Mouse (Mus musculus) testis, adult 2 months (tissue): ENCODE data around the gene Vegfa. TPM values are rescaled to one million over a fixed set of nuclear protein-coding genes. Genes with fewer than 3 reads are reported as not detected.

Experiments used
- H3K27ac ChIP-seq: fragments of 200-500 bp; 2 replicates; pipeline ENCODE4 v1.5.1; 2012; ENCODE audit warnings: low read depth, low read length; ENCODE audit not compliant: control insufficient read depth, insufficient read depth
- H3K27me3 ChIP-seq: fragments of 200-500 bp; 2 replicates; pipeline ENCODE4 v1.6.1; 2012; ENCODE audit warnings: mild to moderate bottlenecking, low read length, moderate library complexity; ENCODE audit not compliant: control insufficient read depth, insufficient read depth
- H3K36me3 ChIP-seq: fragments of 200-500 bp; 2 replicates; pipeline ENCODE4 v1.6.1; 2012; ENCODE audit warnings: mild to moderate bottlenecking, low read length; ENCODE audit not compliant: control insufficient read depth, insufficient read depth
- H3K4me1 ChIP-seq: fragments of 200-500 bp; 2 replicates; pipeline ENCODE4 v1.6.1; 2012; ENCODE audit warnings: low read length; ENCODE audit not compliant: control insufficient read depth, insufficient read depth
- H3K4me3 ChIP-seq: fragments of 200-500 bp; 2 replicates; pipeline ENCODE4 v1.5.1; 2012; ENCODE audit warnings: low read depth, mild to moderate bottlenecking, low read length, moderate library complexity, mixed read lengths; ENCODE audit not compliant: control insufficient read depth
- CTCF ChIP-seq: fragments of 200-500 bp; IDR thresholded peaks from 2 replicates; pipeline ENCODE4 v1.5.1; 2012; ENCODE audit warnings: low read depth, mild to moderate bottlenecking, inconsistent platforms, low read length, moderate library complexity; ENCODE audit not compliant: control insufficient read depth, insufficient read depth, insufficient replicate concordance
- POLR2A ChIP-seq: fragments of 200-500 bp; IDR thresholded peaks from 2 replicates; pipeline ENCODE4 v1.6.1; 2012; ENCODE audit warnings: low read depth, mild to moderate bottlenecking, inconsistent platforms, low read length, moderate library complexity; ENCODE audit not compliant: control insufficient read depth
- polyA plus RNA-seq: library from polyadenylated mRNA; depleted of rRNA; stranded (reverse); fragments of >200 nt; gene quantifications from 2 replicates; pipeline ENCODE4 v1.2.3, GENCODE M21; 2012

Vegfa gene
- polyA plus RNA-seq, 1 experiment: 13.2 TPM

DNA sequence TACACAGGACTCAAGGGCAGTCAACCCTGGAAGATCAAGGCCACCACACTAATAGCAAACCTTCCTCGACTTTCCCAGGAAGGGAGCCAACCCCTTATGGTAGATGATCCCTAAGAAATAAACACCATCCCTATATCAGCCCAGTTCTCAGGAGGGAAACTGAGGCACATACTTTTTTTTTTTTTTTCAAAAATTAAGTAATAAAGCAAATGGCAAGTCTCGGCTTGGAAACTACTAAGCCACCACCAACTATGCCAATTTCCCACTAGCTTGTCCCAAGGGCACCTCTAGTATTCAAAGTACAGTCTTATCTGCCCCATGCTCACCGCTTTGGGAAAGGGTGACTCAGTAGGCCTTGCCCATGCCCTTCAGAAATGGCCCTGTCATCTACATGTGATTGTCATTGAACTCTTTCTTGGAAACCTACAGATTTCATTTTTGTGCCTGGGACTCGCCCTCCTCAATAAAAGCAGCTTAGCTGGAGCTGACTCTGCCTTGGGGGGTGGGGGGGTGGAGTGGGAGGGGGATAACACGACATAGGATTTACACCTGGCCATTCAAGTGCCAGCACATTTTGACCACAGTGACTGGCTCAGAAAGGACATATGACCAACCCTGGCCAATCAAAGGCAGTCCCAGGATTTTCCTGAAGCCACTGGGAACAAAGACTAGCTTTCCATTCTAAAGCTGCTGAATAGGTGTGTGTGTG, 43.5 kb upstream of the Vegfa start:
- H3K27me3 ChIP-seq: no peaks in the 10 kb centered on the region

DNA sequence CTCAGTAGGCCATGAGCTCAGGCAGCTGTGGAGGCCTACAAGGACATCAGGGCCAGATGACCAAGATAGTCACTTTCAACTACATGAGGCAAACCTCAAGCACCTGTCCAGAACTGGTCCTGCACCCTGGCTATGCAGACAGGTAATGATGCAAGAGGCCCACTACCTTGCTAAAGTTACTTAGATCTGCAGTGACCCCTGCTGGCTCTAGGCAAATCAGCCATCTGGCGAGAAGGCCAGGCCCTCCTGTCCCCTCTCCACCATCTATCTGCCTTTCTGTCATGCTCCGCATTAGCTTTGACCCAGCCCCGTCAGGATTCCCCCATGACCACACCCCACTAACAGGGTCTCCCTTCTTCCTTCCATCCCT, 42.9 kb upstream of the Vegfa start:
- H3K4me1 ChIP-seq: peaks cover 4% of the 10 kb centered on the region
- TF ChIP-seq POLR2A (no peak), CTCF (peak; percentile 16; the same call in 1 of the 2 replicates)
- H3K36me3 ChIP-seq: no peaks in the 10 kb centered on the region

More for the DNA sequence above, 43.5 kb upstream of the Vegfa start:
- H3K4me1 ChIP-seq: peaks cover 4% of the 10 kb centered on the region
- H3K27ac ChIP-seq: no peak overlapping the region
- H3K36me3 ChIP-seq: no peaks in the 10 kb centered on the region
- TF ChIP-seq POLR2A (no peak), CTCF (no peak)
- no peak overlapping the region for H3K4me3 ChIP-seq

DNA sequence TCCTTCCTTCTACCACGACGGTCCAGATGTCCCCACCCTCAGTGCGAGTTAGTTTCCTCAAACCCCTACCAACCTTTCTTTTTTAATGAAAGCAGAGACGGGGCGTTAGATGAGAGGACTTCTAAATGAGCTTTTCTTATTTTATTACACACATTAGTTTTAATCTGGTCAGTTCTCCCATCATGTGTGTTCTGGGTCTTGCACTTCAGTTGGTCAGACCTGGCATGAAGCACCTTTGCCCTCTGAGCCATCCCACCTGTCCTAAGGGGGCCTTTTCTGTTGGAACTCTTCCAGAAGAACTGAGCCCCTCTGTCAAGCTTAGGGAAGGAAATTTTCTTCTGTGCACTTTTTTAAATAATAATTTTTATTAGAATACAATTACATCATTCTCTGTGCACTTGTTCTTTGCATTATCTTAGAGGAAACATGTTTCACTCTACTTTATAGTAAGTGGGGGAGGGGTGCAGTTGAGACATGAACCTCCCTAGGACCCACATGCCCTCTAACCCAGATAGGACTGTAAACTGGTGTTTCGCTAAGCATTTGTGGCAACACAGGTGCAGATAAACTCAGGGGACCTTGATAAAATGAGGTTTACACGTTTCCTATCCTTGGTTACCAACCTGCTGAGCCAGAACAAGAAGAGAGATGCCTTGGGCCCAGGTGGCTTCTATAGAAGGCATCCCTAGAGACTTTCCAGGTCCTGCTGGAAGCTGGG, 42.4 kb upstream of the Vegfa start:
- TF ChIP-seq CTCF (no peak), POLR2A (no peak)
- Histone ChIP-seq H3K4me1 (peaks cover 4% of the 10 kb centered on the region), H3K36me3 (no peaks in the 10 kb centered on the region), H3K27ac (no peak overlapping the region), H3K4me3 (no peak overlapping the region), H3K27me3 (no peaks in the 10 kb centered on the region)

More for the DNA sequence above, 42.9 kb upstream of the Vegfa start:
- H3K27me3 ChIP-seq: no peaks in the 10 kb centered on the region
- no peak overlapping the region for H3K4me3 ChIP-seq
- no peak overlapping the region for H3K27ac ChIP-seq

DNA sequence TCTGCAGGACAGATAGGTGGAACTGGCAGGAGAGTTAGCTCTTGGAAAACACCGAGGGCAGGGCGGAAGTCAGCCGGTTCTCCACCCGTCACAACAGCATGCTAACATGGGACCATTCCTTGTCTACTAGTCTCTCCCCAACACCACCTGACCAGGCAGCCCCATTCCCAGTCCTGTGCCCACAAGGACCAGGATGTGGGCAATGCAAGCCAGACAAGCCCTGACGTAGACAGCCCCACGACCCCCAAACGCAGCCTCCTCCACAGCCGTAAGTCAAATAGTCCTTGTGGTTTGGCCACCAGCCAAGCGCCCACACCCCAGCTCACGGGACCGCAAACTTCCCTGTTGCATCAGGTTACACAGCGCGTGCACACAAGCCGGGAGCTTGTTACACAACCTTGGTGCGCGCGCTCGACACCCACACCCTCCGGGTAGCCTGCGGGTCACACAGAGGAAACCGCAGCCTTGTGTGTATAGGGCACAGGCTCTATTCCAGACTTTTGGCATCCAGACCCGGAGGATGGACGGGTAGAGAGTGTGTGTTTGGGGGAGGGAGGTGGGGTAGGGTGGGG, 41.6 kb upstream of the Vegfa start:
- TF ChIP-seq POLR2A (no peak), CTCF (no peak)
- H3K27ac ChIP-seq: no peak overlapping the region
- no peaks in the 10 kb centered on the region for H3K36me3 ChIP-seq
- no peak overlapping the region for H3K4me3 ChIP-seq
- H3K4me1 ChIP-seq: peaks cover 4% of the 10 kb centered on the region
- no peaks in the 10 kb centered on the region for H3K27me3 ChIP-seq

DNA sequence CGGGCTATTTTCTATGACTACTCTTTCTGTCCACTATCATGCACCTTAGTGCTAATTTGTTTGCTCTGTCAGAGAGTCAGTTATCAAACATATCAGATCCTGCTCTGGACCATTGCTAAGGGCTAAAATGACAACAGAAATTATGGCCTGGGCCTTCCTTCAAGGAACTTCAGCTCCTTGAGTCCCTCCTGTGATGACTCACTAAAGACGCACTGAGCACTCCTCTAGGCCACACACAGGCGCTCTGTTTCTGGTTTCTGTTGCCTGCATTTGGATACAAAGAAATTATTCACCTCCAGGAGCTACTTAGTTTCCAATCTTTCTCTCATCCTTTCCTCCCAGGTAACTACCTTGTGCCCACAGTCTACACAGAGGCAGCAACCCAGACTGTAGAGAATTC, 39.4 kb upstream of the Vegfa start:
- H3K27me3 ChIP-seq: no peaks in the 10 kb centered on the region
- TF ChIP-seq POLR2A (no peak), CTCF (no peak)
- peaks cover 4% of the 10 kb centered on the region for H3K4me1 ChIP-seq
- H3K36me3 ChIP-seq: no peaks in the 10 kb centered on the region
- H3K27ac ChIP-seq: no peak overlapping the region
- H3K4me3 ChIP-seq: no peak overlapping the region

DNA sequence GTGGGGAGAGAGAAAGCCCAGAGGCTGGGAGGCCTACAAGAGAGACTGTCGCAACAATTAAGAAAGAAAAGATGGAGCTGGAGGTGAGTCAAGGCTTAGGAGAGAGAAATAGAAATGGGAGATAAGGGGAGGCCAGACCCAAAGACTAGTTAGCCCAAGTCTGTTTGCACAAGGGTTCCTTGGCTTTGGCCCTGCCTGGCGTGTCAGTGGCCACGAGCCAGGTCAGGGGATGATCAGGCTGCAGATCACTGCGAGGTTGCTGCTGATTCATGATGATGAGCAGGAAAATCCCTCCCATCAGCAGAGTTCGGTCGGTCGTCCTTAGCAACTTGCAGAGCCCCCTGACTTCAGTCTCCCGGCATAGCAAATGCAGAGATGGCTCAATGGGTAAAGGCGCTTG, 37.9 kb upstream of the Vegfa start:
- H3K36me3 ChIP-seq: no peaks in the 10 kb centered on the region
- H3K27me3 ChIP-seq: no peaks in the 10 kb centered on the region
- peaks cover 4% of the 10 kb centered on the region for H3K4me1 ChIP-seq
- H3K27ac ChIP-seq: no peak overlapping the region
- TF ChIP-seq CTCF (no peak), POLR2A (no peak)
- H3K4me3 ChIP-seq: no peak overlapping the region

DNA sequence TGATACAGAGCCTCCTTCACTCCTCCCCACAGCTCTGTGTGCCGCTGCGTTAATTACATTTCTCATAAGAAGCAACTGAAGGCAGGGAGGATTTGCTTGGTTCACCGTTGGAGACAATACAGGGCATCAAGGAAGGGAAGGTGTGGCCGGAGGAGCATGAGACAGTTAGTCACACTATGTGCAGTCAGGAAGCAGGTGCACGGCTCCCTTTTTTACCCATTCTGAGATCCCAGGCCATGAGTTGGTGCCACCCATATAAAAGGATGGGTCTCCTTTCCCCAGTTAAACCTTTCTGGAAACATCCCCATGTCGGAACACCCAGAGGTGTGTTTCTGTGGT, 31.8 kb upstream of the Vegfa start:
- Histone ChIP-seq H3K36me3 (no peaks in the 10 kb centered on the region), H3K4me1 (peaks cover 3% of the 10 kb centered on the region), H3K4me3 (no peak overlapping the region), H3K27me3 (no peaks in the 10 kb centered on the region), H3K27ac (no peak overlapping the region)
- TF ChIP-seq POLR2A (no peak), CTCF (no peak)
